Mouse (Mus musculus) ES-E14 (cell line): ENCODE data around the gene Fcnb.

Source experiments
- HCFC1 ChIP-seq: IDR thresholded peaks from 2 replicates; pipeline ENCODE4 v1.6.1; 2012; ENCODE audit warnings: low read length, inconsistent platforms, borderline replicate concordance; ENCODE audit not compliant: insufficient read depth
- MAFK ChIP-seq: IDR thresholded peaks from 2 replicates; pipeline ENCODE4 v1.6.1; 2014; ENCODE audit warnings: mild to moderate bottlenecking, low read depth, low read length, inconsistent platforms; ENCODE audit not compliant: insufficient read depth
- ZC3H11A ChIP-seq: IDR thresholded peaks from 2 replicates; pipeline ENCODE4 v1.6.1; 2012; ENCODE audit warnings: low read depth, mild to moderate bottlenecking, inconsistent platforms, low read length, borderline replicate concordance
- ZNF384 ChIP-seq: IDR thresholded peaks from 2 replicates; pipeline ENCODE4 v1.6.1; 2012; ENCODE audit warnings: low read depth, low read length, inconsistent platforms

DNA sequence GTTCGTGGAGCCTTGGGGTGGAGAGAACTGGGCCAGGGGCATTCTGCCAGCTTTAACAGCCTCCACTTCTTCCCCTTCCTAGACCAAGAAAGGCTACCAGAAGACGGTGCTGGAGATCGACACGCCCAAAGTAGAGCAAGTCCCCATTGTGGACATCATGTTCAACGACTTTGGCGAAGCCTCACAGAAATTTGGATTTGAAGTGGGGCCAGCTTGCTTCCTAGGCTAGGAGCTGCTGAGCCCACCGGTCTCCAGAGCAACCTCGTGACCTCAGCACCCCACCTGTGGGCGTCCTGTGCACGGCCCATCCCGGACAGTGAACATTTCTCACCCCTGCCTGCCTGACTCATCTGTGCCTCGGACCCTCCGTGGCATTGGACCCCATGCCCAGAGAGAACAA lies 47.9 kb downstream of the Fcnb start:
- TF ChIP-seq HCFC1 (no peak), ZC3H11A (no peak), ZNF384 (no peak), MAFK (no peak)
